Mouse (Mus musculus) gastrocnemius, postnatal 25 days (tissue): ENCODE measurements around the gene Fbxo34. TPM values are rescaled to one million over a fixed set of nuclear protein-coding genes. Genes with fewer than 3 reads are reported as not detected.
"Not testable (repeated sequence)": the region's sequence is repeated elsewhere in the genome, so short reads cannot be mapped to it uniquely, and the experiment has no call there.

Source experiments
- DNase-seq: peaks from one replicate; pipeline ENCODE4 v3.0.0; 2022
- total RNA-seq, 2 experiments: library from RNA; stranded (reverse); gene quantifications; 1 replicate in 1 of 2; 2 replicates in 1 of 2; pipeline ENCODE4 v1.2.3; 2021

Fbxo34 gene
- total RNA-seq, 2 experiments from 2014 or later, result 10.0 to 11.1 TPM

DNA sequence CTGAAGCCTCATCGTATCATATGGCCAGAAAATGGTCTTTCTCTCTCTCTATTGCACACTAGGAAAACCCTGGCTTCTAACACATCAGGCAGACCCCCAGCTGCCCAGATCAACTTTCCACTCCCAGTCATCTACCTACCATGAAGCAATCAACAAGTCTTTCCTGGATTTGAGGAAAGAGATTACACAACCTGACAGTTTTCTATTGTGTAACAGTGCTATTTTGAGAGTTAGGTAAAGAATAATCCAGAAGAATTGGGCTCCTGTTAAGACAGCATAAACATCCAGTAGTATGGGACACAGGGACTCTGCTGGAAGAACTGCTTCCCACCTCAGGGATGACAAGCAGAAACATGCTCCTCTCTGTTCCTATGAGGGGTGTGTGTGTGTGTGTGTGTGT lies 112.3 kb downstream of the Fbxo34 start:
- no peak for DNase-seq

DNA sequence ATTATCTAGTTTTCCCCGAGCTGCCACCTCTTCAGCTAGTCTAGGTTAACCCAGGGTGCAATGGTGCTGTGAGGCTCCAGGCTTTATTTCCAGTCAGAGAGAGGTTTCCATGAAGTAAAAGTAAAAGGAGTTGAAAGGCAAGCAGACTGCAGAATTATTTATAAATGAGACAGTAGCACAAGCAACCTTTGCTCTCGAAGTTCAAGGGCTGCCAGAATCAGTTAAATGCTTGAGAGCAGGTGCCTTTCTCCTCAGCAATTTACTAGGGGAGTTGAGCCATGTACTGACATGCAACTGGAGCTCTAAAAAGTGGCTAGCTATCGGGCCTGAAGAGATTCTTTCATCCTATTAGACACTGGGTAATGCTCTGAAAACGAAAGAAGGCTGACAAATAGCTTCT lies 112.9 kb downstream of the Fbxo34 start:
- no peak for DNase-seq

DNA sequence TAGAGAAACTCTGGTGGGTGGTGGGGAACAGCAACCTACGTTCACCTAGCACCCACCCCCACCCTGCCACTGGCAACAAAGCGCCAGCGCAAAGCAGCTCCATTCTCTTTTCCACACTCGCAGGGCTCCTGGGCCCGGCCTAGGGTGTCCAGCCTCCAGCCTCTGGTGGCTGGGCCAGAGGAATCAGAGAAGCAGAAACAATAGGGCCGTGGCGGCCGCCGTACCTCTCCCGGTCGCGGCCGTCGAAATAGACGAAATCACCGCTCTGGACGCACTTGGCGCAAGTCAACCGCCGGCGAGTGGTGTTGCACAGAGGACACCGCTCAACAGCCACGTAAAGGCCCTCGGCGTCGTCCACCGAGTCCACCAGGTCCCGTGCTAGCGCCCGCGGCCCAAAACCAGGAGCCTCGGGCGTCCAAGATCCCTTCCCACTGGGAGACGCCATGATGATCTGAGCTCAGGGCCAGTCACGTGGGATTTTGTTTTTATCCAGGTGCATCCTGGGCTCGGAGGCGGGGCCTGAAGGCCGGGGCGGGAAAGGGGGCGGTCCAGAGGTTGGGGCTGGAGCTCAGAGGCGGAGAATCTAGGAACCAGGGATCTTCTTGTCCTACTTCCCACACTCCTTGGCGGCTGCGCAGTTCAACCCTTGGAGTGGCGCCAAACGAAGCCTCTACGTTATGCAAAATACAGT lies 117.9 kb downstream of the Fbxo34 start:
- DNase-seq, result peak; percentile 95

DNA sequence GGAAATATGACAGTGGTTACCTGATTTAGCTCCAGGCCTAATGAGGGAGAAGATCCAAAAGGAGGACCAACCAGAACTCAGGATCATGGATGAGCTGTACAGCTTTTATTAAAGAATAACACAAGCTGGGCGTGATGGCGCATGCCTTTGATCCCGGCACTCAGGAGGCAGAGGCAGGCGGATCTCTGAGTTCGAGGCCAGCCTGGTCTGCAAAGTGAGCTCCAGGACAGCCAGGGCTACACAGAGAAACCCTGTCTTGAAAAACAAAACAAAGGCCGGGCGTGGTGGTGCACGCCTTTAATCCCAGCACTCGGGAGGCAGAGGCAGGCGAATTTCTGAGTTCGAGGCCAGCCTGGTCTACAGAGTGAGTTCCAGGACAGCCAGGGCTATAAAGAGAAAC lies 120.3 kb downstream of the Fbxo34 start, which contains the start of gene Atg14:
TSS of gene Atg14 (minus strand) at position 101 of the 400 bp plus-strand sequence.
- DNase-seq, result not testable (repeated sequence)

DNA sequence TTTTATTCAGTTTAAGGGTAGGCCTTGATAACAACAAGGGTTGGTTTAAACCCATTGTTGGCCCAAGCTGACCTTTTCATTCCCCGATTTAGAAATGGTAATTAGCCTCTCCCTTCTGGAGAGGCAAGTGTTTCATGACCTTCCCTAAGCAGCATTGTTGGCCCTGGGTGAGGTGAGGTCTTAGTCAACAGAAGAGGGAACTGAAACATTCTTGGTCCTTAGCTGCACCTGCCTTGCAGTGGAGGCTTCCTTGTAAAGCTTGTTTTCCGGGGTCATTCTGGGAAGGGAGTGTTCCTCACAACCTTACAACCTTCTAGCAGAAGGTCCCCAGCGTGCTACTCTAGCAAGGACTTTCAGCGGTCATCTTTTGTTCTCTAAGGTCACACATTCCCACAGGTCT lies 122.5 kb downstream of the Fbxo34 start:
- no peak for DNase-seq

DNA sequence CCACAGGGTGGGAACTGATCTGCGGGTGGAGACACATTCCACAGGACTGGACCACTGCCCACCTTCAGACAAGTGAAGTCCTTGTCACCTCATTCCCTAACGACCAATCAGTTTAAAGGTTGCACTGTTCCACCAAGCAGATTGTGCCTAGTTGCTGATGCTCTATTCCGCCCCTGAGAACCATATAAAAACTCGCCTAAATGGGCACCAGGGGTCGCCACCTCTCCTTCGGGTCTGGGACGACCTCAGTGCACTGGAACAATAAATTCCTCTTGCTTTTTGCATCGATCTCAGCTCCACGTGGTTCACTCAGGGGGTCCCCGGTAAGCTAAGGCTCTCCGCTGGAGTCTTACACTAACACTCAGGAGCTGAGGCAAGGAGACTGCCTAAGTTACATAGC lies 124.5 kb downstream of the Fbxo34 start:
- DNase-seq, result no peak

DNA sequence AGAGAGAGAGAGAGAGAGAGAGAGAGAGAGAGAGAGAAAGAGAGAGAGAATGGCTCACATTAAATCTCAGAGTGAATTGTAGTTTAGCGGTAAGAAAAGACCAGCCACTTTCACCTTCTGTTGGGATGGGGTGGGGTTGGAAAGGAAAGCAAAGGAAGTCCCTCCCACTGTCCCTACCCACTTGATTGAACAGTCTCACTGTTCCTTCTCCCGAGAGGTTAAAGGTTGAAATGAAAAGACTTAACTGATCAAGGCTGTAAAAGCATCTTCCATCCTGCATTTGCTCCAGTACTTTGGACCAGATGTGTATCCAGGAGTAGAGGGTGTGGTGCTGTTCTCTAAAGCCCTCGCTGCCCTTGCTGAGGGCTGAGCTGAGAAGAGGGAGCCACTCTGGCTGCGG lies 126.5 kb downstream of the Fbxo34 start:
- no peak for DNase-seq

DNA sequence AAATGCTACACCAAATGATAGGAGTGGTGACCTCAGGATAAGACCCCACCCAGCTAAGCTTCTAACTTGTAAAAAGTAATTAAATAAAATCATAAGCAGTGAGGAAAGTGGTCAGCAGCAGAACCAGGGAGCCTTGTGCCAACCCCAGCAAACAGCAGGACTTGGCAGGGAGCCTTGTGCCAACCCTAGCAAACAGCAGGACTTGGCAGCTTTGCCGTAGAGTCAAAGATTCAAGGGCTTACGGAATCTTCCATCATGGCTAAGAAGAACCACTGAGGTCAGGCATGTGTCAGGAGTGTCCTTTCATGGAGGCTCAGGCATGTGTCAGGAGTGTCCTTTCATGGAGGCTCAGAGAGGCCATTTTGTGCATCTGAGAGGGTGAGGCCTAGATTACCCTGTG lies 127.9 kb downstream of the Fbxo34 start:
- no peak for DNase-seq

DNA sequence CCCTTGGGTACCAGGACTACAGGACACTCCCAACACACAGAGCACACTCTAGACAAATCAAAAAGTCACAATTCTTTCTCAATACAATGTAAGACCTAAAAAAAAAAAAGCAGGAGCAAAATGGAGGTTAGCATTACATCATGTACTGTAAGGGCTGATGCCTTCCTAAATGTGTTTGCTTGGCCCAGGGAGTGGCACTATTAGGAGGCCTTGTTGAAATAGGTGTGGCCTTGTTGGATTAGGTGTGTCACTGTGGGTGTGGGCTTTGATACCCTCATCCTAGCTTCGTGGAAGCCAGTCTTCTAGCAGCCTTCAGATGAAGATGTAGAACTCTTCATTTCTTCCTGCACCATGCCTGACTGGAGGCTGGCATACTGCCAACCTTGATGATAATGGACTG lies 131.1 kb downstream of the Fbxo34 start:
- DNase-seq, result no peak

Other genes with a start within 250 kb of the Fbxo34 start
- under 1 TPM; 0.36 to 0.62 TPM for gene Wdhd1, start 173.6 kb upstream of the Fbxo34 start, total RNA-seq
- gene Socs4, start 173.5 kb upstream of the Fbxo34 start, total RNA-seq, result 1 to 10 TPM; 6.3 to 7.0 TPM
- 10 to 100 TPM; 24.0 to 26.2 TPM for gene Mapk1ip1l, start 152.2 kb upstream of the Fbxo34 start, total RNA-seq
- gene Lgals3, start 82.7 kb upstream of the Fbxo34 start, total RNA-seq, result 1 to 10 TPM; 1.8 to 5.1 TPM
- gene Dlgap5, start 32.0 kb upstream of the Fbxo34 start, total RNA-seq, result under 1 TPM; 0.33 to 0.59 TPM
- 1 to 10 TPM; 5.3 to 6.4 TPM for gene Atg14, start 120.2 kb downstream of the Fbxo34 start, total RNA-seq
- 100 to 1,000 TPM; 158 to 175 TPM for gene Ktn1, start 198.0 kb downstream of the Fbxo34 start, total RNA-seq